Mouse (Mus musculus) megakaryocyte, embryonic 14.5 days (primary cell): ENCODE results near the gene Cers6. TPM values are rescaled to one million over a fixed set of nuclear protein-coding genes. Genes with fewer than 3 reads are reported as not detected.

Experiments
- H3K27me3 ChIP-seq: replicated peaks from 2 replicates; pipeline ENCODE3; 2012; ENCODE audit warnings: inconsistent platforms
- H3K36me3 ChIP-seq: replicated peaks from 2 replicates; pipeline ENCODE3; 2012; ENCODE audit warnings: low read length, inconsistent platforms, mixed read lengths
- H3K4me1 ChIP-seq: 2 replicates; pipeline ENCODE4 v1.6.1; 2012; ENCODE audit warnings: inconsistent platforms
- H3K4me3 ChIP-seq: replicated peaks from 2 replicates; pipeline ENCODE3; 2012; ENCODE audit warnings: moderate library complexity, mild to moderate bottlenecking, inconsistent platforms
- H3K9me3 ChIP-seq: 2 replicates; pipeline ENCODE4 v1.6.1; 2012; ENCODE audit warnings: inconsistent platforms
- FLI1 ChIP-seq: IDR thresholded peaks from 2 replicates; pipeline ENCODE4 v1.6.1; 2012; ENCODE audit warnings: low read length, inconsistent platforms, mixed read lengths
- GATA1 ChIP-seq: IDR thresholded peaks from 3 replicates; pipeline ENCODE4 v1.6.1; 2012; ENCODE audit warnings: mixed read lengths, low read length, inconsistent platforms, borderline replicate concordance
- polyA plus RNA-seq: library from polyadenylated mRNA; stranded (reverse); fragments of >175 nt; gene quantifications from 2 replicates; pipeline ENCODE4 v1.2.3, GENCODE M21; 2012; ENCODE audit warnings: low replicate concordance; ENCODE audit not compliant: insufficient read depth

The Cers6 gene
- polyA plus RNA-seq, 1 experiment, result 3.2 TPM

GRCm38 (mm10) chr2:68936773-68937172 lies 75.5 kb downstream of the Cers6 start:
- H3K9me3 ChIP-seq, result peaks cover 3% of the 10 kb centered on the region; the same call in 1 of the 2 replicates
- TF ChIP-seq FLI1 (no peak), GATA1 (no peak)
- H3K36me3 ChIP-seq, result peaks cover 31% of the 10 kb centered on the region
- H3K27me3 ChIP-seq, result no peaks in the 10 kb centered on the region
- peaks cover 18% of the 10 kb centered on the region for H3K4me1 ChIP-seq
- no peak overlapping the region for H3K4me3 ChIP-seq

- peaks cover 31% of the 10 kb centered on the region for H3K36me3 ChIP-seq
- no peak overlapping the region for H3K4me3 ChIP-seq
- peaks cover 3% of the 10 kb centered on the region; the same call in 1 of the 2 replicates for H3K9me3 ChIP-seq
- H3K27me3 ChIP-seq, result no peaks in the 10 kb centered on the region
- H3K4me1 ChIP-seq, result peaks cover 18% of the 10 kb centered on the region
- no peak for TF ChIP-seq FLI1
- TF ChIP-seq GATA1, result no peak
Observed at GRCm38 (mm10) chr2:68937833-68938232, 76.6 kb downstream of the Cers6 start.

DNA sequence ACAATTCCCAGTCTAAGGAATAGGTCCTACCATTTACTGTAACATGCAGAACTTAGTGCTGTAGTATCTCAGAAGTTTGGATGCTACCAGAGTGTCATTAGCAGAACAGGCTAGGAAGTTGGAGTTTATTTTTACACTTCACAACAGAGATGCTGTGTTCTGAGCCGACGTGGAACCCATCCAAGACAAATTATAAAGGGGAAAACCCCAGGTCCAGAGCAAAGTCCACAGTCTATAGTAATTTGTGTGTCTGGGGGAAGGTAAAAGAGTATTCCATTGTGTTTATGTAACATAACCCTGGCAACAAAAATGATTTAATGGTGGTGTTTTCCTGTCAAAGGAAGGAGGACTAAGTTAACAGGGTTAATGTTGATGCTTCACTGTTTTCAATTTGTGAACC lies 83.7 kb downstream of the Cers6 start:
- peaks cover 22% of the 10 kb centered on the region for H3K36me3 ChIP-seq
- peaks cover 44% of the 10 kb centered on the region for H3K4me1 ChIP-seq
- TF ChIP-seq FLI1 (no peak), GATA1 (no peak)
- H3K9me3 ChIP-seq, result no peaks in the 10 kb centered on the region
- H3K4me3 ChIP-seq, result no peak overlapping the region
- H3K27me3 ChIP-seq, result no peaks in the 10 kb centered on the region

DNA sequence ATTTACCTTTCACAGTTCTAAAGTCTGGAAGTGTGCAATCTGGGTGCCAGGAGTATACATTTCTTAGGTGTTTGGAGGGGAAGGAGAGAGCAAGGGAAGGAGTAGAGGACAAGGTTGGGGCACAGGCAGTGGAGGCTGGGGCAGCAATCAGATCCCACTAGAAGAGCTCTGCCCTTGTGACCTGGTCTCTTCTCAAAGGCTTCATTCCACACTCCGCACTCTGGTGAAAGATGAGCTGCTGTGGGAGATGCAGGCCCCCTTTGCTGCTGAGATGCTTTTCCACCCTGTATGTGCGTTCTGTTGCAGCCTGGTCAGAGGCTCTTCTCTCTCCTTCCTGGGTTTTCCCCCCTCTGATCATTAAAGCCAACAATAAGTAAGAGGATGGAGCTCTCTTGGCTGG lies 84.7 kb downstream of the Cers6 start:
- H3K4me1 ChIP-seq, result peaks cover 54% of the 10 kb centered on the region

DNA sequence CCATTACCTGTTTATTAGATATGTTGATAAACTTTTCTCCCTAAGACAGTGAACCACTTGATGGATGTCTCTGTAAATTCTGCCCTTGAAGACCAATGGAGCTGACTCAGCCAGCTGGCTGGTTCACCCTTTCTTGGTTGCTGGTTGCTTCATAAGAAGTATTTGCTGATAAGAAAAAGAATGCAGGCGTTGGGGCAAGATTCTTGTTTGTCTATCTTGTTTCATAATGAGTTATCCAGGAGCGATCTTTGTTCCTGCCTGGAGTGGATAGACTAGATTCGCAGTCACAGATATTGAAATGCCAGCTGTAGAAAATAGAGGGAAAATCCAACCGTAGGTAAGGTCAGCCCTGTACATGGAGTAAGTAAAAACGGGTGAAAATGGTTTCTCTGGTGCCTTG lies 85.6 kb downstream of the Cers6 start:
- Histone ChIP-seq H3K9me3 (peaks cover 8% of the 10 kb centered on the region; the same call in 1 of the 2 replicates), H3K4me3 (no peak overlapping the region), H3K36me3 (peaks cover 37% of the 10 kb centered on the region), H3K27me3 (no peaks in the 10 kb centered on the region), H3K4me1 (peaks cover 54% of the 10 kb centered on the region)
- no peak for TF ChIP-seq FLI1
- no peak for TF ChIP-seq GATA1

More for the DNA sequence above, 84.7 kb downstream of the Cers6 start:
- Histone ChIP-seq H3K4me3 (no peak overlapping the region), H3K27me3 (no peaks in the 10 kb centered on the region), H3K36me3 (peaks cover 28% of the 10 kb centered on the region), H3K9me3 (peaks cover 3% of the 10 kb centered on the region; the same call in 1 of the 2 replicates)
- no peak for TF ChIP-seq FLI1
- no peak for TF ChIP-seq GATA1

DNA sequence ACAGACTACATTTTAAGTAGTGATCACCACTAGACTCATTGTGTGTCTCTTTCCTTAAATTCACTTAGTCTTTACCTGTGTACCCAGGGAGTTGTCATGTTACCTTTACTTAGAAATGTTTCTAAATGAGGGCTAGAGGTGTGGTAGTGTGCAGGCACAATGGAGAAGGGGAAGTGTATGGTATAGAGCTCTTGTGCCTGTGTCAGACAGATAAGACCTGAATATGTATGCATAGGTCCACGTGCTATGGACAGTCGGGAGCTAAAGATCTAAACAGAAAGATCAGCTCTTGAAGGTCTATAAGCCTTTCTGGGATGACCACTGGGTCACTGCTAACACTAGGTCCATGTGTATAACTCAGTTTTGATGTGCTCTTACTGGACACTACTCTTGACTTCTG lies 87.9 kb downstream of the Cers6 start:
- Histone ChIP-seq H3K36me3 (peaks cover 49% of the 10 kb centered on the region), H3K4me3 (peak overlapping the region; percentile 42), H3K9me3 (peaks cover 8% of the 10 kb centered on the region; the same call in 1 of the 2 replicates), H3K27me3 (no peaks in the 10 kb centered on the region), H3K4me1 (peaks cover 48% of the 10 kb centered on the region)
- TF ChIP-seq FLI1, result no peak
- TF ChIP-seq GATA1, result no peak

DNA sequence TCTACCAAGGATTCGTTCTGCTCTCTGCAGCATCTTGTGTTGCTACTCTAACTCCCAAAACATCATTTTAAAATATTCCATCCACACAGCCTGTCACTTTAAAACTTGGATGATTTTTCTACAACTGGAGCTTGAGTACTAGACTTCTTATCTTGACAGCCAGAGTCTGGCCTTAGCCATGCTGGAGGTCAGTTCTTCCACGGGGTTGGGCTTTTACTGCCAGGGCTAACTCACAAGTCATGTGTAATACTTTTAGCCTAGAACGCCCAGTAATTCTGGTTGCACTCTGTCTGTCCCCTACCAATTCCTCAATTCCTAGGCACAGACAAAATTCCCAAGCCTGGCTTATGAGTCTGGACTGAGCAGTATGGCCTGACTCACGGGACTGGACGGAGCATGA lies 88.5 kb downstream of the Cers6 start:
- H3K4me1 ChIP-seq, result peaks cover 45% of the 10 kb centered on the region
- H3K9me3 ChIP-seq, result peaks cover 8% of the 10 kb centered on the region; the same call in 1 of the 2 replicates
- H3K36me3 ChIP-seq, result peaks cover 49% of the 10 kb centered on the region
- peak overlapping the region; percentile 46 for H3K4me3 ChIP-seq
- TF ChIP-seq GATA1, result no peak
- no peak for TF ChIP-seq FLI1
- no peaks in the 10 kb centered on the region for H3K27me3 ChIP-seq

GRCm38 (mm10) chr2:68951706-68952105 lies 90.5 kb downstream of the Cers6 start:
- H3K27me3 ChIP-seq, result no peaks in the 10 kb centered on the region
- no peak overlapping the region for H3K4me3 ChIP-seq
- H3K9me3 ChIP-seq, result peaks cover 8% of the 10 kb centered on the region; the same call in 1 of the 2 replicates
- TF ChIP-seq GATA1 (no peak), FLI1 (no peak)
- H3K36me3 ChIP-seq, result peaks cover 55% of the 10 kb centered on the region
- peaks cover 34% of the 10 kb centered on the region for H3K4me1 ChIP-seq

- Histone ChIP-seq H3K27me3 (no peaks in the 10 kb centered on the region), H3K4me3 (no peak overlapping the region), H3K4me1 (peaks cover 32% of the 10 kb centered on the region), H3K36me3 (peaks cover 56% of the 10 kb centered on the region), H3K9me3 (peaks cover 8% of the 10 kb centered on the region; the same call in 1 of the 2 replicates)
- TF ChIP-seq GATA1 (no peak), FLI1 (no peak)
Observed at GRCm38 (mm10) chr2:68953688-68954087, 92.4 kb downstream of the Cers6 start.

- Histone ChIP-seq H3K4me3 (no peak overlapping the region), H3K9me3 (peaks cover 8% of the 10 kb centered on the region; the same call in 1 of the 2 replicates), H3K27me3 (no peaks in the 10 kb centered on the region), H3K4me1 (peaks cover 14% of the 10 kb centered on the region), H3K36me3 (peaks cover 62% of the 10 kb centered on the region)
- TF ChIP-seq GATA1 (no peak), FLI1 (no peak)
Observed at GRCm38 (mm10) chr2:68955496-68955895, 94.3 kb downstream of the Cers6 start.
